Mouse (Mus musculus) induced T-regulatory cell, adult 2 months (primary cell): Measurements from ENCODE around the gene Tmem132e.

ENCODE experiments used
- DNase-seq: peaks from one replicate; pipeline ENCODE4 v3.0.0-alpha.2; 2012; ENCODE audit warnings: low read depth

Gene Tmem132e

DNA sequence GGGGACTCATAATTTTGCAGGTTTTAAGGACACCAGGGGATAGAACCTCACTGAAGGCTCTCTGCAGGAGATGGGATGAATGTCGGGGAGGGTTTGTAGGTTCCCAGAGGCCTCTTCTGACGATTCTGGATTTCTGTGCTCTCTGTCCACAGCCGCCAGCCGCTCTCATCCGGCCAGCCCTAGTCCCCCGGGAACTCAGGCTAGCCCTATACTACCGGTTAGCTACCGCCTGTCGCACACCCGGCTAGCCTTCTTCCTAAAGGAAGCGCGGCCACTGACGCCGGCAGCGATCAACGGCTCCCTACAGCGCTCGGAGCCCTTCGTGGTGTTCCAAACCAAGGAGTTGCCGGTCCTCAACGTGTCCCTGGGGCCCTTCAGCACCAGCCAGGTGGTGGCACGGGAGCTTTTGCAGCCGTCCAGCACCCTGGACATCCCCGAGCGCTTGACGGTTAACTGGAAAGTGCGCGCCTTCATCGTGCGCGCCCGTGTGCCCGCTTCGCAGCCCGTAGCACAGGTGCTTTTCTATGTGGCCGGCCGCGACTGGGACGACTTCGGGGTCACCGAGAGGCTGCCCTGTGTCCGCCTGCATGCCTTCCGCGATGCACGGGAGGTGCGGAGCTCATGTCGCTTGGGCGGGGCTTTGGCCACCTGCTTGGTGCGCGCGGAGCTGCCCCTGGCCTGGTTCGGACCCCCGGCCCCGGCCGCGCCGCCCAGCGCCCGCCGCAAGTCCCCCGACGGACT is 45.6 kb downstream of the Tmem132e start:
- no peak for DNase-seq

DNA sequence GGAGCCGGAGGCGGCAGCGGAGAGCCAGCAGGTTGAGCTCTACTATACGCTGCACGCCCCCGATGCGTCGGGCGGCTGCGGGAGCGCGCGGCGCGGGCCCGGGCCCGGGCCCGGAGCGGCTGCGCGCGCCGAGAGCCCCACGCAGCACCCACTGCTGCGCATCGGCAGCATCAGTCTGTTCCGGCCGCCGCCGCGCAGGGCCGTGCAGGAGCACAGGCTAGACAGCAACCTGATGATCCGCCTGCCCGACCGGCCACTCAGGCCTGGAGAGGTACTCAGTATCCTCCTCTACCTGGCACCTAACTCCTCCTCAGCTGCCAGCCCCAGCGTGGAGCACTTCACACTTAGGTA is 46.1 kb downstream of the Tmem132e start:
- no peak for DNase-seq

DNA sequence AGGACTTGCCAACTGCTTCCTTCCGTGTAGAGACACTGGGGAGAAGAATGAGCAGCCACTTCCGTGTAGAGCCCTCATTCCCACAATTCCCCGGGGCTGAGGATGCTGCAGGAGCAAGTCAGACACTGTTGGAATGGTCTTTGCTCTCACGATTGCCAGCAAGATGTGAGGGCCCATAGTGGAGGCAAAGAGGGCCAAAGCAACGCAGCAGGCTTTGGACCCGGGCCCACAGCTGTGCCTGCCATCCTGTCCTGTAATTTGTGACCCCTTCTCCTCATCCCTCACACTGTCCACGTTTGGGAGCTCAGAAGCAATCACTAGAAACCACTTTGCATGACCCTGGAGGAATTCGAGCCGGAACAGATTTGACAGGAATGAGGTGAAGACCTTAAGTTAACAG is 59.8 kb downstream of the Tmem132e start:
- no peak for DNase-seq

DNA sequence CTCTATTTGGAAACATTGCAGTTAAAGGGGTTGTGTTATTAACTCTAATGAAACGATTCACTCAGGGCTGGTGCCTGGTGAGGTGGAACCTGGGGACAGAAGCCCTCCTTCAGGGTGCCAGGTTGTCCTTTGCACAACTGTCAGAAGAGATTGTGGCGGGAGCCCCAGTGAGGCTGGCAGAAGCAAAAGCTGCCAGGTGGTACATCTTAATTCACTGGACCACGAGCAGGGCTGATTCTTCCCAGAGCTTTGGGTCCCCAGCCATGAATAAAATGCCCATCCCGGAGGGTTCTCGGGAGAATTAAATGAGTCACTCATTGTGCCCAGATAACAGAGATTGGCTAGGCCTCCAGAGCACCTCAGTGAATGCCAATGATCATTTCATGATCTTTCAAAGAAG is 63.8 kb downstream of the Tmem132e start:
- DNase-seq = no peak

DNA sequence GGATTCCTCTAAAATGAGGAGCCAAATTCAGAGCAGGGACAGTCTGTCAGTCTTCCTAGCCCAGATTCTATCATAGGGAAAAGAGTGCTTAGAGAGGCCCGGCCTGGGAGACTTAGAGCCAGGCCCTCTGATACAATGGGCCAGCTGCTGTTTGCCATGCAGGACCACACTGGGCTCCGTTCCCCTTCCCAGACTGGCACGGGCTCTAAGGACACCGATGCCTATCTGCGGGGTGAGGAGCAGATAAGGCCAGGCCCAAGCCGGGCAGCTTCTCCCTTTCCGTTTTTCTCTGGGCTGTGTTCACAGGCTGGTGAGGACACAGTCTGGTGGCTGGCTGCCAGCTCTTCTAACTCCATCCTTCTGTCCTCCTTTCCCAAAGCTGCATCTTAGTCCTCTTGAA is 64.5 kb downstream of the Tmem132e start:
- no peak for DNase-seq

DNA sequence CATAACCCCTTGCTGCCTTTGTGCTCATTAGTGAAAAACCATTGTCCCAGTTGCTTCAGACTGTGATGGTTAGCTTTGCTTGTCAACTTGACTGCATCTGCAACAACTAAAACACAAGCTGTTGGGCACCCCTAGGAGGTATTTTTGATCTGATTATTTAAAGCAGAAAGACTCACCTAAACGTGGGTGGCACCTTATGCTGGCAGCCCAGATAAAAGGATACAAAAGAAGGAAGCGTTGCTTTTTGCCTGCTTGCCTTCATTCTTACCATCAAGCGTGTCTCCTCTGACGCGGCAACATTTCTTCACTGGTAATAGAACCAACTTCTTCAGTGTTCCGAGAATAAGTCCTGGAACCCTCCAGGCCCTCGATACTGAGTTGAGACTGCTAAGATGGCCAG is 72.6 kb downstream of the Tmem132e start:
- no peak for DNase-seq

DNA sequence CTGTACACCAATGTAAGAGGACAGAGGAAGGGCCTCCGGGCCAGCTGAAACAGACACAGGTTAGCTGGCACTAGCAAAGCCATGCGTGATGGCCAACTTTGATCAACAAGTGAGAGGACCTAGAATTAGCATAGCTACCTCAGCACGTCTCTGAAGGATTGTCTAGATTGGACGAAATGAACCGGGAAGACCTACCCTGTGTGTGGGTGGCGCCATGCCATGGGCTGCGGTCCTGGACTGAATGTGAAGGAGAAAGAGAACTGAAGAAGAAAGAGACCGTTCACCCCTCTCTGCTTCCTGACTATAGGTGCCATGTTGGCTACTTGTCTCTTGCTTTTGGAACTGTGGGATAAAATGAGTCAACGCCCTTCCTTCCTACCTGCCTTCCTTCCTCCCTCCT is 76.8 kb downstream of the Tmem132e start:
- no peak for DNase-seq

DNA sequence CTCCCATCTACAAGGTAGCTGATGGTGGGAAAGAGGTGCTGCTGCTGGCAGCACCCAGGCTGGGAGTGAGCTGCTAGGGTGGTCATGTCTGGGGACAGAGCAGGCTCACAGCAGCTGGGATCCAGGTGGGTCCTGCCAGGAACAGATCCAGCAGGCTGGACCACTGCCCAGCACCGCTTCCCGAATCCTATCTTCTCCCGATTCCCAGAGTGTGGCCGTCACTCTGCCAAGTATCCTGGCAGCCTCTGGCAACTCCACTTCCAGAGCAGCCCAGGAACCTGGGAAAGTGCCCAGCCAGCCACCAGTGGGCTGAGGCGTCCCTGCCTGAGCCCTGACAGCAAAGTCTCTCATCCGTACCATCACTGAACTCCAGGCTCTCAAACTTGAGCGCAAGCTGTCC is 78.5 kb downstream of the Tmem132e start:
- no peak for DNase-seq

DNA sequence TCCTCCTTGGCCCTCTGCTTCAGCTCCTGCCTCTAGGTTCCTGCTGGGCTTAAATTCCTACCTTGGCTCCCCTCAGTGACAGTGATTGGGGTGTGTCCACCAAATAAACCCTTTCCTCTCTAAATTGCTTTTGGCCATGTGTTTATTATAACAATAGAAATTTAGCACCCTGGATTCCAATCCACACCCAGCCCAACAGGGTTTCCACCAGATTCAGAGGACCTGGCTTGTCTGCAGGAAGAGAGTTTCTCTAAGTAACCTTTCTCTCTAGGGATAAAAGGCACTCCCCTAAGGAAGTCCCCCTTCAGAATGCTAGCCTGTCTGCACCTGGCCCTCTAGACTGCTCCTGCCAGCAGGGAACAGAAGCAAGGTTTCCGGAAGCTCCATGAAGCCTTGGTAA is 82.4 kb downstream of the Tmem132e start:
- DNase-seq = no peak

DNA sequence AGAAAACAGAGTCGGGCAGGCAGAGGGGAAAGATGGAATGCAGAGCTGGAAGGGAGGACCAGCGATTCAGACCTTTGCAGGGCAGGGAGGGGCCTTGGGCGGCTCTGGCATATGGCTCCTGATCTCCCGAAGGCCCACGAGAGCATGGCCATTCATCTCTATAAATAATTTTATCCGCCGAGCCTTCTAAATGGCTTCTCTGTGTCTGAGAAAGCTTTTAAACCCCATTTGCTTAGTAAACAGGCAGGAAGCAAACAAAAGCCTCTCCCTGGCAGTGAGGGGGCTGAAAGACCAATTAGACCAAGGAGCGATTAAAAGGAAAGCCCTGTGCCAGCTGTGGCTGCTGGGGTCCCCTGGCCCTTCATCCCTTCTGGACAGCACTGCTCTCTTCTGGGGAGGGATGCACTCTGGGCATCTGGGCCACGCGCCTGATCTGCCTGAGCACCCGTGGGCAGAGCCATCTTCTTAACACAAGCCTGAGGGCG is 84.5 kb downstream of the Tmem132e start:
- DNase-seq = no peak

DNA sequence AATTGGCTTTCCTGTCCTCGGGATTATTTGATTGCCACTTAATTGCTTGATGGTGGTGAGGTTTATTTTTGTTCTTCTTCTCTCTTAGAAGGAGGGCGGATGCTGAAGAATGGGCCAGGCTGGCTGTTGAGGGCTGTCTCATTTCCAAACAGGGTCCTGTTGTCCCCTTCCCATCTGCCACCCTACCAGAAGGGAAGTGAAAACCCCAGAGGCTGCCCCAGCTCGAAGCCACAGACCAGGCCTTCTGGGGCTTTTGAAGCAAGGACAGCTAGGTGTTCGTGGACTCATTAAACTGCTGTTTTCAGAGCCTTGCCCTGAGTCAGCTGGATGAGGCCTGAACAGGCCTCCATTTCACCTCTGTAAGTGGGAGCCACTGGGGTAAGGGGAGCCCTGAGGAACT is 87.4 kb downstream of the Tmem132e start:
- DNase-seq = no peak

DNA sequence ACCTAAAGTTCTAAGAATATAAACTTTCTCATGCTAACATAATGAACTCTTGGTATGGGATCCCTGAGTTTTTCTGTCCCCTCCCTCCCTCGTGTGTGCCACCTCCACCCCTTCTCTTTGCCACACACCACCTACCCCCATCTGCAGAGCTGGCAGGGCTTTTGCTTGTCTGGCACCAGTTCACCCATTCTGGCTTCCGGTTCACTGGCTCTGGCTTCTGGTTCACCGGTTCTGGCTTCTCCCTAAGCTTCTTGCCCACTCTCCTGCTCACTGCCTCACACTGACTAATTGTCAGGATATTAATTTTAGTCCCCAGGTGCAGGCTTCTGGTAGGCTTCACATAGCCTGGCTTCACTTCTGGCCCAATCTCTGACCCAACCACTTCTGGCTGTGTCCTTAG is 88.7 kb downstream of the Tmem132e start:
- no peak for DNase-seq

DNA sequence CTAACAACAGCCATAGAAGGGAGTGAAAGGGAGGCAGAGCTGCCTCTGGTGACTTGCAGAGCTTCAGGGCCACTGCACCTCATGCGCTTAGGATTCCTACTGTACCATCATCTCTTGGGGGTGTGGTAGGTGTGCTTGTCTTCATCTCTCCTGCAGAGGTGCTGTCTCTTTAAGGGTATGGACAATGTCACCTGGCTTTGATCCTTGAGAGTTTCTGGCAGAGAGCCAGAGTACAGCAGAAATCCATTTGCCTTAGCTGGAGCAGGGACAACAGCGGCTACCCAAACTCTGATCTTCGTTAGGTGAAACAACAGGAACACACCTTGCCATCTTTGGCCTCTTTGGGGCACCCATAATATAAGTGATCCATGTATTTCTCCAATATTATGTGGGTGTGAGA is 92.2 kb downstream of the Tmem132e start:
- no peak for DNase-seq

DNA sequence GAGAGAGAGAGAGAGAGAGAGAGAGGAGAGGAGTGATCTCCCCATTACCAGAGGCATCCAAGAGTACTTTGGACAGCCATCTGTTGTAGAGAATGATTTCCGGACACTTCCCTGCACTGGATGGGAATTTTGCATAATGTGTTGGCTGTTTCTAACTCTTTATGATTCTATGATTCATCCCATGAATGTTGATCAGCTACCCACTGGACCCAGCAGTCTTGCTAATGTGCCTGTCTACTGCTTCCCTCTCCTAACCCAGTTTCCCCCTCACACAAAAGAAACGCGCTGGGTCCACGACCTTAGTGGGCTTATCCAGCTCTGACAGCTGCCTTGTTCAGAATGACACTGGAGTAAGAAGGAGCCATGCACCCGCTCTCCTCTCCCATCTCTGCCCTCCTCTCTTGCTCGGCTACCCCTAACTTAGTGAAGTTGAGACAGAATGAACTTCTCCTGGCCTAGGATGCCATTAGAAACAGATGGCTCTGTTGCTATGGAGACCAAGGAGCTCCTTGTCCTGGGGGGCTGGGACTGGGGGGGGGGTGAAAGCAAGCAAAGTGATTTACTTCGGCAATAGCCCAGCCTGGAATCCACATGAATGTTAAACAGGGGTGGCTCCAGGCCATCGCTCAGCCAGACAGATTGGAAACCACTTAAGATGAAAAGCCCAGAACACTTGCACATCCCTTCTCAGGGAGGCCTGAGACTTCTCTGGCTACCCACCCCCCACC is 98.8 kb downstream of the Tmem132e start:
- DNase-seq = no peak

DNA sequence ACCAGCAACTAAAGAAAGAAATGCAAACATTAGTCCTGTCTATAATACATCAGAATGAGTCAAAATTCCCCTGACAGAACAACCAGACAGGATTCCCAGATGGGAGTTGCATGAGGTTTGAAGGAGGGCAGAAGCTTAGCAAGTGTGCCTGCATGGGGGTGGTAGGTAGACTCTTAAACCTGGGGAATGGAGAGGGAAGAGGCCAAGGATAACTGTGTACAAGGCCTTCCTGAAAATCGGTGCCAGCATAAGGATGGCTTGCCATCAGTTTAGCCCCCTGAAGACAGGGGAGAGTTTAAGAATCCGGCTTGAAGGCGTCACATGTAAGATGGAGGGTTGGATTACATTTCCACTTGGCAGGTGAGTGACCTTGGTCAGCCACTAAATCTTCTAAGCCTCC is 102.2 kb downstream of the Tmem132e start:
- DNase-seq = no peak
